Mouse (Mus musculus) ovary, adult 2 months (tissue): ENCODE data around the gene Psat1. TPM values are rescaled to one million over a fixed set of nuclear protein-coding genes. Genes with fewer than 3 reads are reported as not detected.

ENCODE experiments used
- polyA plus RNA-seq: library from polyadenylated mRNA; depleted of rRNA; stranded (reverse); fragments of >200 nt; gene quantifications from 2 replicates; pipeline ENCODE4 v1.2.3, GENCODE M21; 2012; rRNA removed

Psat1 gene
- polyA plus RNA-seq = 6.7 and 7.5 TPM in 2 replicates

GRCm38 (mm10) chr19:15947237-15947636 is at the start of gene Psat1:
Gene Psat1, minus strand, starts transcription at chr19:15947337.

GRCm38 (mm10) chr19:15984449-15985171 is 37.5 kb upstream of the Psat1 start, which contains the start of gene Cep78:
Gene Cep78, minus strand, starts transcription at chr19:15984989.

Other genes with a start within 250 kb of the Psat1 start
- 8.0 and 12.8 TPM in 2 replicates for gene Cep78, start 37.7 kb upstream of the Psat1 start, polyA plus RNA-seq
- gene Gnaq, start 185.5 kb upstream of the Psat1 start, polyA plus RNA-seq = 20.5 and 24.1 TPM in 2 replicates